Mouse (Mus musculus) ovary, adult 18-20 months (tissue): Measurements from ENCODE around the gene Scin.

Experiments
- DNase-seq: peaks from one replicate; pipeline ENCODE4 v3.0.0; 2022; ENCODE audit warnings: low spot score, mixed read lengths

The Scin gene

DNA sequence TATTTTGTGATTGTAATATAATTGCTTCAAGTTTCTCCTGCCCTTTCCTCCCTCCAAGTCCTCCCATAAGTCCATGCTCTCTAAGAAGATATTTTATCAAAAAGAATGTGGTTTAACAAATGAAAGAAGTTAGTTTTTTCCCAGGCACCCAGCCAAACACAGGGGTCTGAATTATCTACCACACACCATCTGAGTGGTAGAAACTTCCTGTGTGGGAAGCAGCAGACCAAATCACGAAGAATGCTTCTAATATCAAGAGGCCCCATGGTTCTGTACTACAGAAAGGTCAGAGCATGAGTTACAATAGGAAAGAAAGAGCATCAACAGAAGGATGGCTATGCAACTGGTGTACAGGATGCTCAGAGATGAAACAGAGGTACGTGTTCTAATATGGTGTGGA lies 25.9 kb downstream of the Scin start:
- no peak for DNase-seq

DNA sequence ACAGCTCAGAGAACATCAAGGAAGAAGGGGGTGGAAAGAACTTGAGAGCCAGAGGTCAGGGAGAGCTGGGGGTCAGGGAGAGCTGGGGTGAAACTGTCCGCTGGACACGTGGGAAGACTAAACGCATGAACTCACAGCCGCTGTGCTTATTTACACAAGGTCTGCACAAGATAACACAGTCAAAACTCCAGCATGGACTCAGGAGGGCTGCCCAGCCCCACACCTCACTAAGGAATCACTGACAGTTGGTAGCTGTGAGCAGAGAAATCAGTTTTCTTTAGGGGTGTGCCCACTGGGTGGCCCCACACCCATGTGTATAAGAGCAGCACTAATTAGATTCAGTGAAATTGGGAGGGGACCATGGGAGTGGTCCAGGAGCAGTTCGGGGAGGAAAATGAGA lies 27.2 kb downstream of the Scin start:
- no peak for DNase-seq

DNA sequence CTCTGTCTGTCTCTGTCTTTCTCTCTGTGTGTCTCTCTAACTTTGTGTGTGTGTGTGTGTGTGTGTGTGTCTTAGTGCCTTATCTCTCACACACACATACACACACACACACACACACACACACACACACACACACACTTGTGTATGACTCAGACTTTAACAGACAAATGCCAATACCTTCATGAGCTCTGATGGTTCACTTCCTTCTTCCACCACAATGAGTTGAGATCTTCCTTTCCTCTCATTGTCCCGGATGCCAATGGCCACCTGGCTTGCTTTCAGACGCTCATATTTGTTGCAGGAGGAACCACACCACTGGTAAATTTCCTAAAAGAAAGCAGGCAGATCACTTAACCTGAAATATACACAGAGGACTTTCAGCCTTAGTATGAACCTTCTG lies 29.3 kb downstream of the Scin start:
- no peak for DNase-seq

DNA sequence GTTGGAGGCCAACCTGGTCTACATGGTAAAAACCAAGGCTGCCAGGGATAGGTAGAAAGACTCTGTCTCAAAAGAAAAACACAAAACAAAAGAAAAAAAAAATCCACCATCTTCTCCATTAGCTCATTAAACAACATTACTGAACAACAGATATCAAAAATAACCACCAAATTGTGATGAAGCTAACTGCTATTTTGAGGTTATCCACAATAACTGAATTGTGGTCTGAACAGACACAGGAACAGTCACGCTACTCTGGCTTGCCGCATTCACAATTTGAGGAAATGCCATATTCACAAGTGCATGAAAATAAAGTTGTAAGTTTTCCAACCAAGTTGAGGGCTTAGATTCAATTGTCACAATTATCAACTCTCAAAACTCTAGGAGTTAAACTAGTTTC lies 31.7 kb downstream of the Scin start:
- no peak for DNase-seq

DNA sequence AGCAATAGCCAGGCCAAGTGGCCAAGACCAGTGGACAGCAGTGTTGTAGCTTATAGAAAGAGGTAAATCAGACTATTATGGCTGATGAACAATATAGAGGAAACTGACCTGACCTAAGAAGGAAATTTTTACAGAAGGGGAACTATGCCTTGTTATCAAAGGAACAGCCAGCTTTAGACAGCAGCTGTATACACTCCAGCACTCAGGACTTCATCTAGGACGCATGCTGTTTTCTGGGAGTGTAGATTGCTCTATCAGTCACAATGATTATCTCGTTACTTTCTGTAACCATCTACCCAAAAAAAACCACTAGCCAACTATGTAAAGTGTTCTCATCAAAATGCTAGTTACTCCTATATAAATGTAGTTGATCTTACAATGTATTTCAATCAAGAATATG lies 34.6 kb downstream of the Scin start:
- no peak for DNase-seq

DNA sequence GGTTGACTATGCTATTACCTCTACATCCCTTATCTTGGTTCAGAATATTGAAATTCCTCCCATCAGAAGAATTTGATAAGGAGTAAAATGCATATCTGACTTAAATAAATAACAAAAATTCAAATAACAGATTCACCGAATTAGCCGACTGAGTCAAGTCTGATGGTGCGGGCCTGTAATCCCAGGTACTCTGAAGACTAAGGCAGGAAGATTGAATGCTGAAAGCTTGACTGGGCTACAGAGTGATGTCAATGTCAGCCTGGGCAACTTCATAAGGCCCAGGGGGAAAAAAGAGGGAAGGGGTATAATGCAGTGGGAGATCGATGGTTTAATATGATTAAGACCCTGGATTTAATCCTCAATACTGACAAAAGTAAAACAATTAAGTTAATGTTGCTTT lies 36.6 kb downstream of the Scin start:
- DNase-seq: no peak

DNA sequence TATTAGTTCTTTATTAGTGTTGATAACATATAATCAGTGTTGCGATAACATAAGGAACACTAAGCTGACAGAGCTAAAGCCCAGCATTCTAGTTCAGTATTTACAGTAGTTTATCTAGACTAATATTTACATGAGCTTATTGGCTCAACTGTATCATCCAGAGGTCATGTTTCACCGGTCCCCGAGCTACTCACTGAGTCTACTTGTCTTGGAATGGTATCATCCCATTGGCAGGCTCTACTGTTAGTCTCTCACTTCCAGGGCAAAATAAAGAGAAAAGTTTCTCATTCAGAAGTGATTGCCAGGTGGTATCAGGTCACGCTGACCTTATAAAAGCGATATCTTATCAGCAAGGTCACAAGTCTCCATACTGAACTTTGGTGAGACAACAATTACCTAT lies 37.0 kb downstream of the Scin start:
- no peak for DNase-seq

DNA sequence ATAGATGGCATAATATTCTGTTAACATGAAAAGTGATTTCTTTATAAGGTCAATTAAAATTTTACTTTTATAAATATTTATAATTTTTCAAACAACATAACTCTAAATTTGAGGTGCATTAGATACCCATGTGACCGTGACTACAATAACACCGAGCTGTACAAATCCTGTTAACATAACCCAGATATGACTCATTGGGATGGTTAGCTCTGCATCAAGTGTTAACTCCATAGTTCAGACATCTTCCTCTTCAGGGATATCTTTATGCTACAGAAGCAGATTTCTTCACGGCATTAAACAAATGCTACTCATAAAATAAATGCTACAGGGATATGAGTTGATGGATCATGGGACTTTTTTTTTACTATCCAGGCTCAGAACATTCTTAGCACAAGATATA lies 37.6 kb downstream of the Scin start:
- DNase-seq: no peak

DNA sequence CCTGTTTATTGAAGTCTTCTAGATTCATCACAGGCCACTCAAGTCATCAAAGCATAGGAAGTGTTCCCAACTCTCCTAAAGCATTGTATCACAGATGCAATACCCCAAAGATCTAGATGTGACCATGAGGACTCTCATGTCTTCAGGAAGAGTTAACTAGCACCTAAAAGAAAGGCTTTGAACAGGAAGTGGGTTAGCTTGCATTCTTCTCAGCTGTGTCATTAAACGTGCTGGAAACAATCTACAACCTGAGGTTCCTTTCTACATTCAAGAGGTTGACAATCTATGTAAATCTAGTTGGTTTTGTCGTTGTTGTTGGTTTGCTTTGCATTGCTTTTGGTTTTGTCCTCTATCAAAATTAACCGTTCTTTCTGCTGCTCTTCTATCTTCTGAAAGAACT lies 44.0 kb downstream of the Scin start:
- no peak for DNase-seq

DNA sequence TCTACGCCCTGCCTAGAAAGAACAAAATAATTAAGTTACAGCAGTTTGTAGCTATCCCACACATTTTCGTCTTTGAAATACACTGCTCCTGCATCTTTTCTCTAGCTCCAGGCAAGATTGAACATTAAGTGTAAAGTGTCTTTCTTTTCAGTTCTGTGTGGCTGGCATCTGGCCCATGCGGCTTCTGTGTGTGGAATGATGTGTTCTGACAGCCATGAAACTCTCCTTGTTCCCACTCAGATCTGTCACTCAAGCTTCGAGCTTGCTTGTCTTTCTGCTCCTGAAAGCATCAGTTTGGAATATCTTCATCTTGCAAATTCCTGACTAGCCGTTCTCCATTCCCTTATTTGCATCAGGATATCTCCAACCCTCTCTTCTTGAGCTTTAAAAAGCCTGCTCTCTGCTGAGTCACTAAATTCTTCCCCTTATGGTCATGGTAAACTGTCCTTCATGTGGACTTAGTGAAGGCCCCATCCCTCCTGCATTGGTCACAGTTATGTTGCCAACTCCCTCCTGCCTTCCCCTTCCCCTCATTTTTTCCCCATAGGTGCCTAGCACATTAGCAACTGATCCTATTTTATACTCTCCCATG lies 48.2 kb downstream of the Scin start:
- no peak for DNase-seq

DNA sequence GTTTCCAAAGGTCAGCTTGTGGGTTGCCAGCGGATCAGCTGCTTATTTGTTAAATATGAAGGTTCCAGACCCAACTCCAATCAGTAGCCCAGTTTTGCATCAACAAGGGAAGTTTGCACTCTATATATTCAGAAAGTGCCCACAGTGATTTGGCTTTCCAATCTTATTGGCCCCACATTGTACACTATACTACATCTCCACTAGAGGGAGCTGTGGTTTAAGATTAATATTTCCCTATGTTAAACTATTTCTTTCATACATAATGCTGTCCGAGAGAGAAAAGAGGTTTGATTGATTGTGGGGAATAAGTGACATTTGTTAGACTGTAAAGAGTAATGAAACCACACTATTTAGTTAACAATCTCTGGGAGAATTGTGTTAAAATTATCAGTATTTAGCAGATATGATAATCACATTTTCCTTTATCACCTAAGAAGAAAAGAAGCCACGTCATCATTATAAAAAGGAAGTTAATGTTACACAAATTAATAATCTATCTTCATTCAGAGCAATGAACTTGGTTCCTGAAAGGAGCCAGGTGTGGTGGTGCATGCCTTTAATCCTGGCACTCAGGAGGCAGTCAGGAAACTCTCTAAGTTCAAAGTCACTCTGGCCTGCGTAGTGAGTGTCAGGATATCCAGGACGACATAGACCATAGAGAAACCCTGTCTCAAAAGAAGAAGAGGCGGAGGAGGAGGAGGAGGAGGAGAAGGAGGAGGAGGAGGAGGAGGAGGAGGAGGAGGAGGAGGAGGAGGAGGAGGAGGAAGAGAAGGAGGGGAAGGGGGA lies 51.4 kb downstream of the Scin start:
- DNase-seq: no peak

DNA sequence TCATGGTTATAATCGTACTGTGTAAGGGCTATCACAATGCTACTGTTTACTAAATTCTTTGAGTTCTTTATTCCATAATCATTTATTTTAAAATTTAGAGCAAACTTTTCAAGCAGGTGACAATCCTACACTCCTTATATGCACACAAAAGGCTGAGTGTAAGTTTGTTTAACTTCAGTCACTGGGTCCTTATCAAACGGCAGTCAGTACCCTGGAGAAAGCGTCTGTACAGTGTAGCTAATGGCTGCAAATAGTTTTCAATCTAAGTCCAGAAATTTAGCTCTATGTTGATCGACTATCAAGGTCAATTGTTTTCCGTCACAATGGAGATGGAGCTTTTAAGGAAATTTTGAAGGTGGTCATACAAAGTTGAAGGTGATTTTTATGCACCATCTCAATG lies 52.0 kb downstream of the Scin start:
- DNase-seq: no peak

DNA sequence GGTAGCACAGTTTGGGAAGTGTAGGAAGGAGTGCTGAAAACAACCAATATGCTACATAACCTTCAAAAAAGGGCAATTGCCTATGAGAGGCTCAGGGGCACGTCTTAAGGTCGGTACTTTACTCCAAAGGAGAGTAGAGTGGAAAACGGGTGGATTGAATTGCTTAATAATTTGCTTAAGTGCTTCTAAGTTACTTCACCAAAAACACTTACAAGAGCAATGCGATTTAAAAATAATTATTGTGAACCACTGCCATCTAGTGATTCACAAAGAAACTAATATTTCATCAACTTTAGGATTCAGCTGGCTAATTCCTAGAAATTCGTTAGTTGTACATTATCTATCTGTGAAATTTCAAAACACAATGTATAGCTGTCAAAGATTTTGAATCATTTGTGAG lies 60.4 kb downstream of the Scin start:
- DNase-seq: no peak

DNA sequence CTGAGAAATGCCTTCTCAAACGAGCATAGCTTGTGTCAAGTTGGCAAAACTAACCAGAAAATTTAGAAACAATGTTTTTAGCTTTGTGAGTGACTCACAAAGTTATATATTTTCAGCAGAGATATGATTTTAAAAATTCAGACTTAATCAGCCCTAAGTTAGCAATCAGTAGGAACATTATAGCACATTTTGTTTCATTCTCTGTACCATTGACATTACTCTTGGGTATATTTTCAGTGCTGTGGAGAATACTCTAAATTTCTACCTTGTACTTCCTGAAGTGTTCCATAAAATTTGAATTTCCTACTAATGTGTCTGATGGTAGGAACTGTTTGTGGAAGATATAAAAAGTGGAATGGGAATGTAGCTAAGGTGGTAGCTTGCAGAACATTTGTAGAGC lies 87.0 kb downstream of the Scin start:
- no peak for DNase-seq

DNA sequence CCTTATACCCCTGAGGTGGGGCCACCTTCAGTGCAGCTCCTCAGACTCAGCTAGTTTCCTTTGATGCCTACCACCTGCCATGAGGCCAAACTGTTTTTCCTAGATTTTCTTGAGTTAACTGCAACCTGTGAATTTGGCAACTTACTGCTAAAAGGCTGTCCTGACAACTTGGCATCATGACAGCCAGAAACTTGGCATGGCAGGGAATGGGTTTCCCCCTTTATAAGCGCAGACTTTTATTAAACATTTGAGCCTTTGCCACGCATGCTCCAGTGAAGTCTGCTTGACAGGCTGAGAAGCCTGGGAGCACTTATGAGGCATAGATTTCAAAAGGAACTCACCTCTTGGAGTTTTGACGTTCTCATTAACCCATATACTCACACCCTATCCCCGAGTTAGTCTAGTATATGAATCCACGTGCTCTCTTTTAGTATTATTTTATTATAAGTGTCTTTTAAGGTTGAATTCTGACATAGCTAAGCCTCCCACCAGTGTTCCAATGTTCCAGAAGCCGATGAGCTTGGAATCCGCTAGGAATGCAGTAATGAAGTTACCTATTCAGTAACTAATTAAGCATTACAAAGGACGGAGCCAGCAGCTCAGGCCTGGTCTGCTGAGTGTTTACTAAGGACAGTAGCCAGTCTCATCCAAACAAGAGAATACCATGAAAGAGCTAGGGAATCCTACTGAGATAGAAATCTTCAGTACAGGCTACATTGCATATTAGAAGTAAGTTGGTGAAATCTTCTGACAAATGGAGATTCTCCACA lies 90.0 kb downstream of the Scin start:
- no peak for DNase-seq

DNA sequence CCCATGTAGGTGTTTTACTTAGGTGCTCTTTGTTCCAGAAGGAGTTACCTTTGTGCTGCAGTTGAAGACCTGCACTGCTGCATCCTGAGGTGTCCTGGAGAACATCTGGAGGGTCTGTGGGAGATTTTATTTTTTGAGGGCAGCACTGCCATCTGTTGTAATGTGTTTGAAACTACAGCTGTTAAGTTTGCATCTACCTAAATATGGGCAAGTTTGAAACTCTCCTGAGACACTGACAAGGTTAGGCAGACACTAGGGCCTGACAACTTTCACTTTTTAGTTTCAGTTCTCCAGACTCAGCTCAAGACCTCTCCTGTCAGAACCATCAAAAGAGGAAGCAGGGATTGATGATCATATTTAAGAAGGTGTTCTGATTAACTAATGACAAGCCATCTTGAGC lies 94.0 kb downstream of the Scin start:
- DNase-seq: no peak

DNA sequence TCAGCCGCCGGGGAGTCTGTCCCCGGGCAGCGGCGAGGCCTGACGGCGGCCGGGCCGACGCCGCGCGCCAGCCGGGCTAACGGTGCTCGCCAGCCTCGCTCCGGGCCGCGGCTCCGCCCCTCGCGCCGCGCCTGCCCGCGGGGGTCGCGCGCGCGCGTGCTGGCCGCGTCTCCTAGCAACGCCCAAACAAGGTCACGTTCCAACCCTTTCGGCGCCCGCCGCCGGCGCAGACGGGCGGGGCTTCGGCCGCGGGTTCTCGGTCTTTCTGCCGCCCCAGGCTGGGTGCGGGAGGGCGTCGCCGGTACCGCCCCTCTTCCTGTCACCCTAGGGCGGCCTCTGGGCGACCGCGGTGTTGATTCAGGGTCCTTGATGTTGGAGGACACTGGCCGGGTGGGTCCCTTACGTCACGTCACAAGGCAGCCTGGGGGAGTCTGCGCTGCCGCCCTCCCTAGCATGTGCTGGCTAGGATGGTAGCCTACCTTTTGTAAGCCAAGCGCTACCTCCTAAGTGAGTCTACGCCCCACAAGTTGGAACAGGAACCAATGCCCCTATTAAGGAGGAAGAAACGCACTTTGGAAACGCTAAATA lies 96.1 kb downstream of the Scin start, which contains the start of gene Arl4a:
Arl4a (minus strand) TSS at position 150 of the 588 bp plus-strand sequence.
- DNase-seq: peak; percentile 86

DNA sequence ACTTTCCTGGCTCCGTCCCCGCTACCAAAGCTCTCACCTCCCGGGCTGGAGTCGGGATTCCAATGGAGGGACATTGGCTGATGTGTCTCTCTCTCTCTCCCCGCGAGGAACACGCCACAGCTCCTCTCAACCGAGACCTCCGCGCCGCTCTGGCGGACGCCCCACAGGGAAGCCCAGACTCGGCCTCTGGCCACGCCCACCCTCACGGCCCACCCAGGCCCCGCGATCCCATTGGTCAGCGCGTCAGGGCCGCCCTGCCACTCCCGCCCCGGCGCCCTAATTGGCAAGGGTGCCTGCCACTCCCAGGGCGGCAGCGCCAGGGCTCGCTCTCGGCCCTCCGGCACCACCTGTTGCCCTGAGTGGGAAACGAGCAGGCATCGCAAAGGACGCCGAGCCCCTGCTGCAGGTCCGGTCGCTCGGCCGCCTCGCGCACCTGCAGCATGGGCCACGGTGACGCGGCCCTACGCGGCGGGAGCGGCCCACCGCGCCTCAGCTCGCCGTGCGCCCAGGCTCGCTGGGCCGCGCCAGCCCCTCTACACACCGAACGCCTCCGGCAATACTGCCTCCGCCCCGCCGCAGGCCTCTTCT lies 96.7 kb downstream of the Scin start:
- peak; percentile 97 for DNase-seq

DNA sequence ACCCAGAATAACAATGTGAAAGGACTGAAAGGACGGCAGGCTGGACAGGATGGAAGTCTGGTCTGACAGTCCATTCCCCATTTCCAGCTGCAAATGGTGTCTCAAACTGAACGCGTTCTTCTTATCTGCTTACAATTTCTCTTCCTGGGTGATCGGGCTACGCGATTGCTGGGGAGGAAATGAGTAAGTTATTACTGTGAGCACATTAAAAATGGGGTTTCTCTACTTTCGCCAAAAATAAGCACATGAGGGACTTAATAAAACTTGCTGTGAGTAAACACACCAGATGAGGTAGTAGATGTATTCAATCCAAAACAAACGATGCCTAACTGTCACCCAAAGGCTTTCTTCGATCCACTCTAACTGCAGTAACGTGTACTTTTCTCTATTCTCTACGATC lies 97.4 kb downstream of the Scin start:
- no peak for DNase-seq

DNA sequence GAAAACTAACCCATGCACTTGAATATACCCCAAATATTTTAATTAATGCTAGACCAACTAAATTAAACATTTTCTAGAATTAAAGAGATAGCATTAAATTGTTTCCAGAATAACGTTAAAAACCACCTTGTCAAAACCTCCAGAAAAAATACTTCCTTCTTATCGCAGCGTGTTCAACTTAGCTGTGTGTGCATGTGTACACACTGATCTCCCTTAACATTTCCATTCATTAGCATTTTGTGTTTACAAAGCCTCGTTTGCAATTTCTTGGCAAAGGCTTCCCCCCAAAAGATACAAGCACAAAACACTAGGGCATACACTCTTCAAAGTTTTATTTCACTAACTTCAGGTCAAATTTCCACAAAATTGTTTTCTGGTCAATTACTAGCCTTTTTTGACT lies 98.5 kb downstream of the Scin start:
- DNase-seq: no peak

DNA sequence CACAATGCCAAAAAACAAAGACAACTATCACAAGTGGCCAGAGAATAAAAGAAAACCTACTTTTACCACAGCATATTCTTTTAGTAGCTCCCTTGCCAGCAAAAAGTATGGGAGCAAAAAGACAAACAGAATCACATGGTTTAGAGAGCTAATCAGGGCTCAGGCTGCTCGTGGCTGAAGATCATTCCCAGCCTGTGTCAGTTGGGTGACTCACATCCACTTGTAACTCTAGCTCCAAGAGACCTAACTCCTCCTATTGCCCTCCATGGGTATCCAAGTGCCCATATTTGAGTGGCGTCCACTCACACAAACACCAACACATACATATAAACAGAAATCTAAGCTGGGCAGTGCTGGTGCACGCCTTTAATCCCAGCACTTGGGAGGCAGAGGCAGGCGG lies 104.8 kb downstream of the Scin start:
- DNase-seq: no peak

DNA sequence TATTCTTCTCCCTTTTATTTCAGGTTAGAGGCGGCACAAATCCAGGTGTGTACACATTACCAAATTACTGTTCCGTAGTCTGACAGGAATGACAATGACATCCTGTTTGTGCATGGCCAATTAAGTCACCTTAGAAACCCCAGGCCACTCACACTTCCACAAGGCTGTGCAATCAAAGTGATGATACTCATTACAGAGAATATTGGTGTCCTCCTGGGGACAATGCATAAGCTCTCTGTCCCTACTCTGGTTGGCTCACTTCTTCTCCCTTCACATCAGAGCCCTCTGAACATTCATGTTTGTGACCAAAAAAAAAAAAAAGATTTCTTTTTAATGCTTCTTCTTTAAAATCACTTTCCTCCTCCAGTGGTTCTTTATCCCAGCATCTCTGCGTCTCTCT lies 106.2 kb downstream of the Scin start:
- no peak for DNase-seq

DNA sequence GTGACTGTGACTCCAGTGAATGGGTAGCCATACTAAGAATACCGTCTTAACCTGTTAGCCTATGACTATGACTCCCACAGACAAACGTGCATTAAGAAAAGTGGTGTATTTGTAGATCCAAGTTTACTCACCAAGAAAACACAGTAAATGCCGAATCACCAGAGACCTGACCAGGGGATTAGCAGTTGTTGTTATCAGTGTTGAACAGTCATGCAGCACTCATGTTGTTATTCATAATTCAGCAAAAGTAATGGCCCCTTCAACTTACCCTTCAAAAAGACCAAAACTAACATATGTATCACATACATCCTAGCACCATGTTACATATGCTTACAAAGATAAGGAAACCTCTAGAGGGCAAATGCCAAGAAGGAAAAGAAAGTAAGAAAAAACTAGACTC lies 106.6 kb downstream of the Scin start:
- DNase-seq: no peak
